Mouse (Mus musculus) liver, embryonic 11.5 days (tissue): ENCODE measurements around the gene Endog. TPM values are rescaled to one million over a fixed set of nuclear protein-coding genes. Genes with fewer than 3 reads are reported as not detected.
"Not testable (repeated sequence)": the region's sequence is repeated elsewhere in the genome, so short reads cannot be mapped to it uniquely, and the experiment has no call there.

Source experiments
- ATAC-seq: fragments of 200-750 bp; cut with Nextera tagmentation; replicated peaks from 2 replicates; pipeline ENCODE4 v1.8.0; 2017; ENCODE audit warnings: moderate number of reproducible peaks, mild to moderate bottlenecking, moderate TSS enrichment, moderate library complexity; ENCODE audit not compliant: low FRiP score
- DNase-seq: peaks from one replicate; pipeline ENCODE4 v3.0.0-alpha.2; 2017; ENCODE audit warnings: low spot score
- H3K27ac ChIP-seq: fragments of 300-500 bp; sonication (generic); 2 replicates; pipeline ENCODE4 v1.5.1; 2014; ENCODE audit warnings: mild to moderate bottlenecking, low read depth, low read length, control low read depth
- H3K27me3 ChIP-seq: fragments of 300-500 bp; sonication (generic); replicated peaks from 2 replicates; pipeline ENCODE4 v1.6.1; 2014; ENCODE audit warnings: low read length, mixed read lengths; ENCODE audit not compliant: control insufficient read depth, insufficient read depth
- H3K36me3 ChIP-seq: fragments of 300-500 bp; sonication (generic); 2 replicates; pipeline ENCODE4 v1.6.1; 2014; ENCODE audit warnings: mild to moderate bottlenecking, low read length, moderate library complexity, mixed read lengths; ENCODE audit not compliant: control insufficient read depth, insufficient read depth
- H3K4me1 ChIP-seq: fragments of 300-500 bp; sonication (generic); replicated peaks from 2 replicates; pipeline ENCODE4 v1.6.1; 2014; ENCODE audit warnings: low read length, mixed read lengths; ENCODE audit not compliant: control insufficient read depth, insufficient read depth
- H3K4me2 ChIP-seq: fragments of 300-500 bp; sonication (generic); 2 replicates; pipeline ENCODE4 v1.6.1; 2014; ENCODE audit warnings: mild to moderate bottlenecking, control low read depth, moderate library complexity
- H3K4me3 ChIP-seq: fragments of 300-500 bp; sonication (generic); 2 replicates; pipeline ENCODE4 v1.5.1; 2014; ENCODE audit warnings: low read depth, low read length, control low read depth
- H3K9ac ChIP-seq: fragments of 300-500 bp; sonication (generic); 2 replicates; pipeline ENCODE4 v1.6.1; 2014; ENCODE audit warnings: low read depth, low read length, control low read depth
- H3K9me3 ChIP-seq: fragments of 300-500 bp; sonication (generic); 2 replicates; pipeline ENCODE4 v1.6.1; 2016; ENCODE audit warnings: low read length, inconsistent platforms, mixed read lengths; ENCODE audit not compliant: control insufficient read depth
- WGBS: fragments of 180-500 bp; shearing (Covaris S2); extraction: QIAGEN DNeasy Blood & Tissue Kit; methylation state at CpG from one replicate; pipeline ENCODE4 v1.1.7; 2014; 5-methylcytosine and 5-hydroxymethylcytosine counted together
- polyA plus RNA-seq: library from polyadenylated mRNA; unstranded; fragments of >200 nt; fragmentation: Nextera tagmentation; extraction: Ambion mirVana; gene quantifications from 2 replicates; pipeline ENCODE4 v1.2.1, GENCODE M21; 2014

Gene Endog
- polyA plus RNA-seq, 1 experiment from 2014 or later, result 29.1 TPM

DNA sequence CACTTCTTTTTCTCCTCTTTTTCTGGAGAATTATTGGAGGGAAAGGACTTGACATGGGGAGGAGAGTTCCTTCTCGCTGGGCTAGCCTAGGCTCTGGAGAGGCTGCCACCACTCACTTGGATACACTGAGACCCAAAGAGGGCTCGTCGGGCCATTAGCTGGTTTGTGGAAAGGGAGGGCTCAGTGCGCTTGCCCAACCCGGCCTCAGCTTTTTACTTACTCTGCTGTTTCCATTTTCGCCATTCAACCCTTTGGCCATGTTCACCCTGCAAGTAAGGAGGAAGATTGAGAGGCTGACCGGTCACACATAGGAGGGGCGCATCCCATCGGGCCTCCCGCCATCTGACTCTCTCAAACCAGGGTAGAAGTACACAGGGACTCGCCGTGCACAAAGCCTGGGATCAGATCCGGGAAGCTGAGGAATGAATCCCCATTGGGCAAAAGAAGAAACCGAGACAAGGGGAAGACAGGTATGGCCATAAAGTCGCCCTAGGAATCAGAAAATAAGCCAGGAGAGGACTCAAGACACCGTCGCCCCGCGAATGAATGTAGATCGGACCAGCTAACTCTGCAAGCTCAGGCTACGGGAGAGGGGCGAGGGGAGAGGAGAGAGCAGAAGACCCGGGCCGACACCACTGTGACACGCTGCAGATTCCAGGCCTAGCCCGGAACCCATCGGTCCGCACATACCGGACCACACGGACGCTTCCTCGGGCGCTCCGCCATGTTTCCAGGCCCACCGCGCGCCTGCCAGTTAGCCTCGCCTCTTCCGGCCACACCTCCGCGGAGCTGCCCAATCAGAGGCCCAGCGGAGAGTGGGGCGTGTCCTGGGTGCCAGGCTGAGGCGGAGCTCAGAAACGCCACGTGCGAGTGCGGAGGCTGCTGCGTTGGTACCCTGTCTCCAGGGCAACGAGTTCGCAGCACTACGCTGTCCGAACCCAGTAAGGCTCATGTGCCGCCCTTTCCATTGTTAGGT is 6.7 kb downstream of the Endog start, which contains the start of gene Spout1:
Gene Spout1, minus strand, starts transcription at position 760 of the 976 bp plus-strand sequence.
- H3K9me3 ChIP-seq, result no peaks in the 10 kb centered on the region
- peak; percentile 96 for ATAC-seq
- WGBS, result 2% methylated on average over 54 of the region's 54 CpGs
- peaks cover 10% of the 10 kb centered on the region for H3K4me1 ChIP-seq
- H3K27ac ChIP-seq, result peak within 1 kb of the TSS; percentile 55
- no peaks in the 10 kb centered on the region for H3K27me3 ChIP-seq
- peak within 1 kb of the TSS; percentile 89 for H3K4me2 ChIP-seq
- peaks cover 43% of the 10 kb centered on the region for H3K36me3 ChIP-seq
- peak within 1 kb of the TSS; percentile 87 for H3K4me3 ChIP-seq
- H3K9ac ChIP-seq, result peak within 1 kb of the TSS; percentile 90
- peak; percentile 94 for DNase-seq

DNA sequence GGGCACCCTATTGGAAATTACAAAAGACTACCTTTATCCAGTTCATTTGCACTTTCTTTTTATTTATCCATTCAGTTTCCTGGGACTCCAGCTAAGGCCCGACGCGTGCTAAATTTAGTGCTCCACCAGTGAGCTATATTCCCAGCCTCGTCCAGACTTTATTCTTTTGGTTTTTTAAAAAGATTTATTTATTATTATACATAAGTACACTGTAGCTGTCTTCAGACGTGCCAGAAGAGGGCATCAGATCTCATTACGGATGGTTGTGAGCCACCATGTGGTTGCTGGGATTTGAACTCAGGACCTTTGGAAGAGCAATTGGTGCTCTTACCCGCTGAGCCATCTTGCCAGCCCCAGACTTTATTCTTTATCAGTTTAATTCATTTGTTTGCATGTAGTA is 7.4 kb downstream of the Endog start:
- DNase-seq, H3K27me3 ChIP-seq, H3K9ac ChIP-seq, H3K9me3 ChIP-seq, H3K27ac ChIP-seq, H3K4me1 ChIP-seq: not testable (repeated sequence)
- H3K36me3 ChIP-seq, result peaks cover 35% of the 10 kb centered on the region
- H3K4me3 ChIP-seq, result peak overlapping the region; percentile 87
- H3K4me2 ChIP-seq, result peak overlapping the region; percentile 89
- 56% methylated on average over 7 of the region's 7 CpGs for WGBS
- ATAC-seq, result peak; percentile 1; the same call in 1 of the 2 replicates

DNA sequence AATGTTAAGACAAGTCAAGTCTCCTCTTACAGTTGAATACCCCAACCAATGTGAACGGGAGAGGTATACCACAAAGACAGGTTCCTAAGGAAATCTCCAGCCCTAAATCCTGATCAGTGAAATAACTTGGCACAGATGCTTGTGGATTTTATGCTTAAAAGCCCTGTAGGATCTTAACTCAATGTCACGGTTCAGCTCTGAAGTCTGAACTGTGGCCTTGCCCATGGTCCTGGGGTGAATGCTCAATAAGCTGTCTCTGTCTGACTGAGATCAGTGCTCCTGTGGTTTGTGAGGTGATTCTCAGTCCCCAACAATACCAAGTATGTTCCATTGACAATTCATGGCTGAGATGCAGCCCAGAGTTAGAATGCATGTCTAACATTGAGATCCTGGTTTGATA is 11.1 kb downstream of the Endog start:
- no peaks in the 10 kb centered on the region; the same call in 1 of the 2 replicates for H3K9me3 ChIP-seq
- 92% methylated on average over 2 of the region's 2 CpGs for WGBS
- no peak for ATAC-seq

DNA sequence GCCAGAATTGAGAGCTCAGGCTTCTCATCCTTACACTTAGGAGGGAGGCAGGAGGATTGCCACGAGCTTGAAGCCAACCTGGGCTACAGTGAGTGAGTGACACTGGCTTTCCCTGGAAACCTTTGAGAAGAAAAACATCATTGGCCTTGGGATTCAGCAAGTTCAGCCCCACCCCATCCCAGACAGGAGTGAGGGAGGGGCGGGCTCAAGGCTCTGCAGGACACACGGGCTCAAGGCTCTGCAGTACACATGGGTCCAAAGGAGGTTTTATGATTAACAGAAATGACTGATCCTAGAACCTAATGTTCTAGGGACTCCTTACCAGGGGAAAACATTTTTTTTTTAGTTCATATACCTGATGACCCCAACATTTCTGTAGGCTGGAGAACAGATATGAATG is 12.4 kb downstream of the Endog start:
- Histone ChIP-seq H3K36me3 (no peaks in the 10 kb centered on the region; the same call in 1 of the 2 replicates), H3K4me2 (no peak overlapping the region), H3K9ac (no peak overlapping the region), H3K27me3 (no peaks in the 10 kb centered on the region), H3K27ac (no peak overlapping the region), H3K9me3 (no peaks in the 10 kb centered on the region; the same call in 1 of the 2 replicates), H3K4me1 (peaks cover 16% of the 10 kb centered on the region), H3K4me3 (no peak overlapping the region)
- no peak for DNase-seq
- no peak for ATAC-seq
- WGBS, result 74% methylated on average over 3 of the region's 3 CpGs

More for the DNA sequence above, 11.1 kb downstream of the Endog start:
- Histone ChIP-seq H3K4me1 (peaks cover 19% of the 10 kb centered on the region), H3K27me3 (no peaks in the 10 kb centered on the region), H3K36me3 (peaks cover under 1% of the 10 kb centered on the region), H3K4me2 (no peak overlapping the region), H3K4me3 (no peak overlapping the region), H3K27ac (no peak overlapping the region), H3K9ac (no peak overlapping the region)
- no peak for DNase-seq

DNA sequence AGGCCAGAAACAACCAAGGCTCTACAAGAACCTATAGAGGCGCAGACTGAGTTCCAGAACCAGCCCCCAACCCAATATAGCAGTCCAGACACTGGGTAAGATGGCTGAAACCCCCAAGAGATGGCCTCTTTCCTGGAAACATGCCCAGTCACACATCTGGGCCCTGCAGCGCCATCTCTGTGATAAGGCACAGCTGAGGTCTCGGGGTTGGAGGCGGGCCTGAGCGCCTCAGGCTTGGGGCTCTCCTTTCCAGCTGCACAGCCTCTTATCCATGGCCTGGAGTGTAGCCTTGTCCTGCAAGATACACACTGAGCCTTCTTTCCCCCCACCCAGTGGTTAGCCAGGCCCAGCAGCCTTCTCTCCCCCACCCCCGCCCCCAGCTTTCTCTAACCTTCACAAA is 14.0 kb downstream of the Endog start:
- DNase-seq (no peak), ATAC-seq (peak; percentile 98)
- no peaks in the 10 kb centered on the region for H3K27me3 ChIP-seq
- peak overlapping the region; percentile 2 for H3K4me2 ChIP-seq
- H3K36me3 ChIP-seq, result no peaks in the 10 kb centered on the region; the same call in 1 of the 2 replicates
- peak overlapping the region; percentile 79 for H3K27ac ChIP-seq
- no peaks in the 10 kb centered on the region; the same call in 1 of the 2 replicates for H3K9me3 ChIP-seq
- no peak overlapping the region for H3K4me3 ChIP-seq
- H3K9ac ChIP-seq, result no peak overlapping the region
- 55% methylated on average over 6 of the region's 6 CpGs for WGBS
- H3K4me1 ChIP-seq, result peaks cover 16% of the 10 kb centered on the region

DNA sequence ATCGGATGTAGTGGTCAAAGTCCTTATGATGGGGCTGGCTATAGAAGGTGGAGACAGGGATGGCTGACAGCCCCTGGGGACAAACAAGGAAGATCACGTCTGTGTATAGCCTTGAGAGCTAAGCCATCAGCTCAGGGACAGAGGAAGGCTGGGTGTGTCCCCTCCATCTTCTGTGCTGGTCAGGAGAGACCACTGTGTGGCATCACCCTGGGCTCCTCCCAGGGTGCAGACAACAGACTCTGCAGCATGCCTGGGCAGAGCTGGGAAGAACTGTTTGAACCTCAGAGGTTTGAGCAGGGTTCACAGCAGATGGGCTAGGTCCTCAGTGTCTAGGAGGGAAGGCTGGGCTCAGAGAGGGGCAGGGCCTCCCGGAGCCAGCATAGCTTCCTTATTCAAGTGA is 14.4 kb downstream of the Endog start:
- Histone ChIP-seq H3K4me3 (no peak overlapping the region), H3K4me1 (peaks cover 16% of the 10 kb centered on the region), H3K27me3 (no peaks in the 10 kb centered on the region), H3K36me3 (no peaks in the 10 kb centered on the region; the same call in 1 of the 2 replicates), H3K27ac (peak overlapping the region; percentile 79), H3K9ac (peak overlapping the region; percentile 17; the same call in 1 of the 2 replicates), H3K9me3 (no peaks in the 10 kb centered on the region; the same call in 1 of the 2 replicates), H3K4me2 (peak overlapping the region; percentile 2)
- DNase-seq, result no peak
- peak; percentile 51 for ATAC-seq
- 61% methylated on average over 3 of the region's 3 CpGs for WGBS

DNA sequence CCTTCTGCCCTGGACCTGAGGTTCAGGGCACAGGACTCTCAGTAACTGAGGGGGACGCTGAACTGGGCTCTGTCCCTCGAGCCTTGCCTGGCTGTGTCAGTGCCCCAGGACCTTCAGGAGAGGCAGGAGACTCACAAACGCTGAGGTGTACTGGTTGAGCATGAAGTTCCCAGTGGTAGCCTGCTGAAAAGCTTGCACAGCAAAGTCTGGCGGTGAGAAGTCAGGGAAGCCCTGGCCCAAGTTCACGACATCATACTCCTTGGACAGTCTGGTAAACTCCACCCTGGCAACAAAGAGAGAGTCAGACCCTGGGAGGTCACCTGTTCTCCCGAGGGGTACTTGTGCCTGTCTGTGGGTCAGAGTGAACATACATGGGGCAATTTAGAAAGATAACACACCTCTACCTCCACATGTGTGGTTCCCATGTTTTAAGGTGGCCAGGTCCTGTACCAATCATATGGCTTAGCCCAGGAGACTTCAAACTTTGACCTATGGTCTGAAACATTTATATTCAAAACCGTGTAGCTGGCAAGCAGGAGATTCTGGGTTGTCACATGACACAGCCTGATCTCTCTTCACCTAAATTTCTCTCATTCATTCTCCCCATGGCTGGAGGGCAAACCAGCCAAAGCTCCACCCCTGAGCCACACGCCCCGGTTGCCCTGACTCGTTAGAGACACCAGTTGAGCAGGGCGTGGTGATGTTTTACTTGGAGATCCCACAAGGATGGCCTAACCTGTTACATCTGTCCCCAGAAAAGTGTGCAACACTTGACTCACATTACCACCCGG is 20.7 kb downstream of the Endog start:
- H3K4me1 ChIP-seq, result no peaks in the 10 kb centered on the region
- no peak for ATAC-seq
- no peaks in the 10 kb centered on the region for H3K9me3 ChIP-seq
- H3K4me2 ChIP-seq, result no peak overlapping the region
- H3K27me3 ChIP-seq, result no peaks in the 10 kb centered on the region
- H3K27ac ChIP-seq, result no peak overlapping the region
- no peak for DNase-seq
- 84% methylated on average over 12 of the region's 12 CpGs for WGBS
- H3K9ac ChIP-seq, result no peak overlapping the region
- peaks cover 4% of the 10 kb centered on the region; the same call in 1 of the 2 replicates for H3K36me3 ChIP-seq
- H3K4me3 ChIP-seq, result no peak overlapping the region

DNA sequence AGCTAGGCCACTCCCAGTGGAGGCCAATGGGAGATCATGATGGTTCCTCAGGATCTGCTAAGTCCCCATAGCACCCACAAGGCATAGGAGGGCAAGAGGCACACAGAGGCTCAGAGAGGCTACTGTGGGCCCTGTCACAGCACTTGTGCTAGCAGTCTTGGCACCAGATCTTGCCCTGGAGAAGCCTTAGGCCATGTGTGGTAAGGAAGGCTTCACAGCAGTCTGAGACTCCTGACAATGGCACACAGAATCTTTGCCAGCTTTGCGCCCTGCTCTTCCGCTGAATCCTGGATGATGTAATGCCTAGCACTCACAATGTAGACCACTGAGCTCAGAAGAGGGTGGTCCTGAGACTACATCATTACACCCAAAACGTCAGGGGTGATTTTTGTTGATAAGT is 23.4 kb downstream of the Endog start:
- ATAC-seq, result no peak

More for the DNA sequence above, 23.4 kb downstream of the Endog start:
- Histone ChIP-seq H3K36me3 (peaks cover 4% of the 10 kb centered on the region; the same call in 1 of the 2 replicates), H3K27me3 (no peaks in the 10 kb centered on the region), H3K4me1 (peaks cover 9% of the 10 kb centered on the region), H3K4me3 (no peak overlapping the region), H3K9ac (no peak overlapping the region), H3K27ac (no peak overlapping the region), H3K9me3 (no peaks in the 10 kb centered on the region), H3K4me2 (no peak overlapping the region)
- WGBS, result 82% methylated on average over 3 of the region's 3 CpGs
- DNase-seq, result no peak
